Mouse (Mus musculus) lung, postnatal 36 days (tissue): ENCODE measurements around the gene Sgsh.
"Not testable (repeated sequence)": the region's sequence is repeated elsewhere in the genome, so short reads cannot be mapped to it uniquely, and the experiment has no call there.

Experiments
- DNase-seq: peaks from one replicate; pipeline ENCODE4 v3.0.0; 2022; ENCODE audit warnings: mixed read lengths

Gene Sgsh

GRCm38 (mm10) chr11:119355443-119356385 is at the start of gene Sgsh, which contains the start of gene Slc26a11:
Gene Sgsh (minus strand): TSS chr11:119355536.
Gene Slc26a11 (plus strand): TSS chr11:119355557.
- DNase-seq, result peak; percentile 96

- peak; percentile 73 for DNase-seq
Measured at GRCm38 (mm10) chr11:119404627-119405026, 49.3 kb upstream of the Sgsh start.

- DNase-seq, result no peak
Measured at GRCm38 (mm10) chr11:119402501-119403160, 47.3 kb upstream of the Sgsh start.

GRCm38 (mm10) chr11:119396461-119396860 is 41.1 kb upstream of the Sgsh start:
- no peak for DNase-seq

- DNase-seq, result no peak
Measured at GRCm38 (mm10) chr11:119395931-119396330, 40.6 kb upstream of the Sgsh start.

- no peak for DNase-seq
Measured at GRCm38 (mm10) chr11:119395394-119395793, 40.1 kb upstream of the Sgsh start.

- no peak for DNase-seq
Measured at GRCm38 (mm10) chr11:119394210-119394609, 38.9 kb upstream of the Sgsh start.

- DNase-seq, result no peak
Measured at GRCm38 (mm10) chr11:119393483-119393804, 38.1 kb upstream of the Sgsh start.

- peak; percentile 84 for DNase-seq
Measured at GRCm38 (mm10) chr11:119392800-119393482, 37.6 kb upstream of the Sgsh start, which contains the start of gene Rnf213. Gene Rnf213 (plus strand): TSS chr11:119393100.

- DNase-seq, result peak; percentile 94
Measured at GRCm38 (mm10) chr11:119392001-119392614, 36.8 kb upstream of the Sgsh start.

- peak; percentile 26 for DNase-seq
Measured at GRCm38 (mm10) chr11:119391386-119392000, 36.2 kb upstream of the Sgsh start.

- DNase-seq, result peak; percentile 86
Measured at GRCm38 (mm10) chr11:119390271-119391231, 35.2 kb upstream of the Sgsh start.

GRCm38 (mm10) chr11:119389851-119390270 is 34.5 kb upstream of the Sgsh start:
- peak; percentile 85 for DNase-seq

GRCm38 (mm10) chr11:119387273-119387672 is 31.9 kb upstream of the Sgsh start:
- not testable (repeated sequence) for DNase-seq

GRCm38 (mm10) chr11:119386306-119386705 is 31.0 kb upstream of the Sgsh start:
- DNase-seq, result no peak

- DNase-seq, result peak; percentile 39
Measured at GRCm38 (mm10) chr11:119384904-119385303, 29.6 kb upstream of the Sgsh start.

- no peak for DNase-seq
Measured at GRCm38 (mm10) chr11:119382338-119382850, 27.1 kb upstream of the Sgsh start.

GRCm38 (mm10) chr11:119381631-119382337 is 26.4 kb upstream of the Sgsh start:
- no peak for DNase-seq

- no peak for DNase-seq
Measured at GRCm38 (mm10) chr11:119378551-119378950, 23.2 kb upstream of the Sgsh start.

- no peak for DNase-seq
Measured at GRCm38 (mm10) chr11:119377326-119377725, 22.0 kb upstream of the Sgsh start.
